Mouse (Mus musculus): Measurements from ENCODE around the gene Ceacam14.

Ceacam14 gene

DNA sequence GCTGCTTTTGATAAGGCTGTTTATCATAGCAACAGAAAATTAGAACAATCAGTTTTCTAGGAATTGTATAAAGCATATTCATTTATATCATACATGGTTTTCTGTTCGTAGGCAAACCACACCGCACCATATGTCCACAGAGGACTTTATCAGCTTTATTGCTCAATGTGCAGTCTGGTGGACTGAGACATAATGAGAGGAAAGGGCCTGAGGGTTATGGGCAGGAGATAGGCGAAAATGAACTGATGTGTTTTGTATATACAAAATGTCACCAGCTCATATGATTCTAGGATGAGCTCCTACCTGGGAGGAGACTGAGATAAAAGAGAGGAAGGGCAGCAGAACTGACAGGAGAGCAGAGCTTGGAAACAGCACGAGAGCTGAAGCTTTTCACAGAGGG, at the start of gene Ceacam14:
Gene Ceacam14 (plus strand): TSS at position 301 of the 400 bp plus-strand sequence.
- DNase-seq: no peak
